Mouse (Mus musculus) CH12F3 (cell line): Measurements from ENCODE around the gene Rpain.

ENCODE experiments used
- in situ Hi-C: fragments of 300-500 bp; cut with MboI; formaldehyde crosslinking; loops from 2 replicates; pipeline ENCODE4 v1.14.3; 2020; ENCODE audit warnings: low sequenced_read_pairs

The Rpain gene

DNA sequence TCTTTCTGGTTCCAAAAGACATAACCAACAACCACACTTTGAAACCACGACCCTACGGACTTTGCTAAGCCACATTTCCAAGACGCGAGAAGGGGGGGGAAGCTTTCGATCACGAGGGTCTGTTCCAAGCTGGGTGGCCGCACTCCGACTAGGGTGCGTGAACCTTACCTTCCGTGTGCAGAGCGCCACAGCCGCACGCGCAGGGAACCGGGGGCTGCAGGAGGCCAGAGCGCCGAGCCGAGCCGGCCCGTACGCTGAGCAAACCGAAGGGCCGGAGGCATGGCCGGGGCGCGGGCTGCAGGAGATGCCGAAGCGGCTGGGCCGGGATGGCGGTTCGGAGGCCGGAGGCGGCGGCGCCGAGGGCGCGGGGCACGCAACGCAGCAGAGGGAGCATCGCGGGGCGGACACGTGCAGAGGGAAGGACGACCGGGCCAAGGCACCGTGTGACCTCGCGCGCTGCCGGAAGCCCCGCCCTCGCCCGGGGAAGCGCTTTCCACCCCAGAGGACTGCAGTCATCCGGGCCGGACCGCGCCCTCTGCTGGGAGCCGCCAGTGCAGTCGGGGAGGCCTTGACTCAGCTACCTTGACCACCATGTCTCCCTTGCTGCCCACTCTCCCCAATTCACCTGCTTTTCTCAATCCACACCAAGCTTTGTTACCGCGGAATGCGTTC lies 12.7 kb downstream of the Rpain start, which contains the start of gene C1qbp:
C1qbp (minus strand) TSS at position 470 of the 672 bp plus-strand sequence.
- in situ Hi-C loops: no loop called here

DNA sequence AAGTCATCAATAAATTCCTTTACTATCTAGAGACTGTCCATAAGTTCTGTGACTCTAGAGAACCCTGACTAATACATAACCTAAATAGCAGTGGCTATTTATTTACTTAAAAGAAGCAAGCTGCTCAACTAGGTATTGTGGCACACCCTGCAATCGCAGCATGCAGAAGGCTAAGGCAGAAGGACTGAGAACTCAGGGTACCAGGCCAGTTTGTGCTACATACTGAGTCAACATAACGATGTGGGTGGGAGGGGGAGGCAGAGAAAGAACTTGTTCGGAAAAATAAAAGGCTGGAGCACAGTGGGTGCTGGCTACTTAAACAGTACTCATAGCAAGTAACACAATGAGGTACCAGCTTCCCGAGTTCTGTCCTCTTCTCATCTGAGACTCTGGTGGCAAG lies 31.2 kb downstream of the Rpain start:
- in situ Hi-C loops: no loop called here

GRCm38 (mm10) chr11:71003611-71004315 lies 33.8 kb downstream of the Rpain start:
- in situ Hi-C loops: no loop called here

- in situ Hi-C loops: no loop called here
Measured at GRCm38 (mm10) chr11:71004316-71004773, 34.3 kb downstream of the Rpain start, which contains the start of gene Dhx33. Gene Dhx33 (minus strand): TSS chr11:71004437.

GRCm38 (mm10) chr11:71005046-71005445 lies 35.0 kb downstream of the Rpain start:
- in situ Hi-C loops: no loop called here

DNA sequence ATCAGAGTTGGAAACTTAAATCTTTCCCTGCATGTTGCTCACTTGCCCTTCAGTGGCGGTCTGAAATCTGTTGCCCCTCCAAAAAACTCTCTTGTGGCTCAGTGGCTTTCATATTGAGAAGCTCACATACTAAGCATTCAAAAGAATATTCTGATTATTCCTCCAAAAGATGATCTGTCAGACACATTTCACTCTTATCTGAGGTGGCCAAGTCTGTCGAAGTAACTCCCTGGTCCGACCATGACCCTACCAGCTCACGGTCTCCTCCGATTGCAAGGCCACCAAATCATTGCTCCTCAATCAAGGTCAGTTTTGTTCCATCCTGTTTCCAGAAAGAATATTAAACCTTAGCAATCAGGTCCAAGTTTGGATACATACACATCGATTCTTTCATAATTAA lies 37.0 kb downstream of the Rpain start:
- in situ Hi-C loops: no loop called here

GRCm38 (mm10) chr11:71007831-71008230 lies 37.8 kb downstream of the Rpain start:
- in situ Hi-C loops: no loop called here

GRCm38 (mm10) chr11:71008321-71008720 lies 38.3 kb downstream of the Rpain start:
- in situ Hi-C loops: no loop called here

- in situ Hi-C loops: no loop called here
Measured at GRCm38 (mm10) chr11:71012743-71013142, 42.7 kb downstream of the Rpain start.

DNA sequence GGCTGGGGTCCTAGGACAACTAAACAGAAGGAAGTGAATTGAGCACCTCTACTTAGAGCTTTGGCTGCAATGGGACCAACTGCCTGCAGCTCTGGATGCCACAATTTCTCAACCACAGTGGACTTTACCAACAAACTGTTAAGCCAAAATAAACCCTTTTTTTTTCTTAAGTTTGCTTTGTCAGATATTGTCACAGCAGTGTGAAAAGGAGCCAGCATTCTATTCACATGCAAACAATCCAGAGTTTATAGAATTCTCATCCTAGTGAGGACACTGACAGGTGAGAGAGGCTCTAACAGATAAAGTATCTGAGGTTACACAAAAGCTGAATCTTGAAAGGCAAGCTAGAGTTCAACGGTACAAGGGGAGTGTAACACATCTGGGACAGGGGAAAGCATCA lies 47.0 kb downstream of the Rpain start:
- in situ Hi-C loops: no loop called here

DNA sequence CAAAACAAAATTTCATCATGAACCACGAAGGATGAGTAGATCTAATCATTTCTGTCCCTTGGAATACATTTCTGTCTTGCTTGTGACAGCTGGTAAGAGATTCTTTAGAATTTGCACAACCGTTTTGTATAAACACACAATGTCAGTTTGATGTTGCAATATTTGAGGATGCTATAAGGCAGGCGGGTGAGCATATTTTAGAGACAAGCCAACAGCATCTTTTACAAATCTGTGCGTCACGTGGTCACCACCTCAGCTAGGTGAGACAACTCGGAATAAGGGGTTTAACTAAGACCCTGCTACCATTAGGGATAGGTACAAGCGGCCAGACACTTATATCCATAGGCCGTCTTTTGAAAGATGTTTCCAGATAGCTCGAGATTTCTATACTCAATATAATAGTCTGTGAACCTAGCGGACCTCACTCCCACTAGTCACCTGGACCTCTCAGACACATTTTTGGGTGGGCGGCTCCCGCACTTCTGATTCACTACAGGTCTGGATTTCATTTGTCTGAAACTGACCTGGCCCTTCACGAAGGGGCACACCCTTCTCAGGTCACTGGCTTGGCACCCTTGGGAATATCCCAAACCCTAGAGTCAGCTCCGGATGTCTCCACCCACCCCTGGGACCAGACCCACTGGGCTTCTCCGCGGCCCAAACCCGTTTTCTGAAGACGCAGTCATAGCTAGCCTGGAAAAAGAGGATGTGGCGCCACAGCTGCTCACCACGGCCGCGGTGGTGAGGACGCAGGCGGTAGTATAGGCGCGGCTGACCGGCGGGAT lies 48.6 kb downstream of the Rpain start:
- in situ Hi-C loops: no loop called here

DNA sequence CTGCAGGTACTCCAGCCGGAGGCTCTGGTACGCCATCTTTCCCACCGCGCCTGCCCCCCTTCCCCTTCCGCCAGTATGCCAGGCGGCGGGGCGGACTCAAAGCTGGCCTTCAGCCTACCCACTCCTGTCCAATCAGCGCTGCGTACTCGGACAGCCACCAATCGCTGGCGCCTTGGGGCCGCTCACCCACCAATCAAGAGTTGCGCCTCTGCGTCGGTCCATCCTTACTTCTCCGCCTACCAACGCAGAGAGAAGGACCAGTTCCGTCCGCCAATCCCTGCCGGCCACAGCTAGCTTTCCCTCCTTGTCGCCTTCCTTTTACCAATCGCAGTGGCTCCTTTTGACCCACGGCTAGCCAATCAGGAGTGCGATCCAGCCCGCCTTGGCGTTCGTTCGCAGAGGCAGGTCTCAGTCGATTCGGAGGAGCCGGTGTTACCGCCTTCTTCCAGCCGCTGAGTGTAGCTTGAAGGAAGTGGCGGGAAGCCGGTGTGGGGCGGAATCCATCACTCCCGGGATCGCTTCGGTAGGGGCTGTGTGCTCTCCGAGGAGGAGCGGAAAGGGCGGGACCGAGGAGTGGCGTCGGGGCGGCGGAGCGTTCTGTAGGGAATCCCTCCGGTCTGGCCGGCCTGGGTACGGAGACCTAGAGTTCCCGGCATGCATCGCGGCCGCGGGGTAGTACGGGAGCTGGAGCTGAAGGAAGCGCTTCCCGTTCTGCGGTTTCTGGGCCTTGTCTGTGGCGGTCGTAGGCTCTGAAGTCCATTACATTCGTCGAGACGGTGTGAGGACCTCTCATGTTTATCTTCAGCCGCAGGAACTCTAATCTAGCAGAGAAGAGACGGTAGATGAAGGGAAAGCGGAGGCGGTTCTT lies 49.4 kb downstream of the Rpain start, which contains the start of the genes Mis12 and Derl2:
Mis12 (plus strand) TSS at position 411 of the 868 bp plus-strand sequence.
Derl2 (minus strand) TSS at position 641 of the 868 bp plus-strand sequence.
- in situ Hi-C loops: no loop called here
